Mouse (Mus musculus): ENCODE data around the gene Evc2. TPM values are rescaled to one million over a fixed set of nuclear protein-coding genes. Genes with fewer than 3 reads are reported as not detected.

Gene Evc2
- polyA plus RNA-seq, 1 experiment, result 3.4 TPM

DNA sequence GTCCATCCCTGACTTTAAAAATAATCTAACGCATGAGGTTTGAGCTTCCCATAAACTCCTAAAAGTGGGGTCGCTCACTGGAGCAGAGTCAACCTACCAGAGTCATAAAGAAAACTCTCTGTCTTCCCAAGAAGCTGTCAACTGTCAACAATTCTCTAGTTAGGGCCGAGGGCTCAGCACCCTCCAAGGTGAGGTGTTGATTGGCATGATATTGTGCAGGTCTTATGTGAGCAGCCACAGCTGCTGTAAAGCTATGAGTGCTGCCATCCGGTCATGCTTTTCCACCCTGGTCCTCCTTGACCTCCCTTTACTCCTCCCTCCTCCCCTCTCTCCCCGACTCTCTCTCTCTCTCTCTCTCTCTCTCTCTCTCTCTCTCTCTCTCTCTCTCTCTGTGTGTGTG lies 24.3 kb downstream of the Evc2 start:
- TF ChIP-seq POLR2A (IDR thresholded peaks at IDR 0.05; ENCODE audit: low read depth, low read length), result no peak
- no peak for TF ChIP-seq CTCF (IDR thresholded peaks at IDR 0.05; ENCODE audit: extremely low read depth, insufficient read depth, insufficient read length, insufficient replicate concordance)
- Histone ChIP-seq H3K27me3 (ENCODE audit: control insufficient read depth, insufficient read depth, low read length) (no peaks in the 10 kb centered on the region), H3K27ac (ENCODE audit: insufficient read depth, low read length) (no peak overlapping the region), H3K4me1 (ENCODE audit: control insufficient read depth, insufficient read depth, insufficient read length) (no peaks in the 10 kb centered on the region), H3K4me3 (ENCODE audit: extremely low read depth, insufficient read depth, insufficient read length) (no peak overlapping the region), H3K36me3 (ENCODE audit: control insufficient read depth, insufficient read depth, low read length) (no peaks in the 10 kb centered on the region)
- DNase-seq (ENCODE audit: low read depth in 1 of 2, low spot score in 2 of 2), result no peak
- WGBS, result 77% methylated on average over 5 of the region's 5 CpGs

DNA sequence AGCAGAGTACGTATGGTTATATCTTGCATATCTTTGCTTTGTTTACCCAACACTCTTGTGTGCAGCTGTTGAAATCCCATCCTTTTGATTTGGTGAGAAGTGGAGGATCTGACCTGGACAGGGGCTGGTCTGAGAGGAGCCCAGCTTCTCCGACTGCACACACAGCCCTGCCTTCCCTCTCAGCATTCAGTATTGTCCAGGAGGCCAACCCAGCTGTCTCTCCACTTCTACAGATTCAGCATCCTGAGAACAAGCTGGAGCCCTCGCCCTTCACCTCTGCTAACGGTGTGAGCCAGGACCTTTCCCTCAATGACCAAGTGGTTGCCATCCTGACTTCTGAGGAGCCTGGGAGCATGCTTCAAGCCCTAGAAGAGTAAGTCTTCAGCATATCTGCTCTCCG lies 25.0 kb downstream of the Evc2 start:
- 92% methylated on average over 5 of the region's 5 CpGs for WGBS
- no peak for DNase-seq (ENCODE audit: low read depth in 1 of 2, low spot score in 2 of 2)
- no peaks in the 10 kb centered on the region for H3K4me1 ChIP-seq (ENCODE audit: control insufficient read depth, insufficient read depth, insufficient read length)
- H3K27ac ChIP-seq (ENCODE audit: insufficient read depth, low read length), result no peak overlapping the region
- TF ChIP-seq POLR2A (IDR thresholded peaks at IDR 0.05; ENCODE audit: low read depth, low read length), result no peak
- no peak for TF ChIP-seq CTCF (IDR thresholded peaks at IDR 0.05; ENCODE audit: extremely low read depth, insufficient read depth, insufficient read length, insufficient replicate concordance)
- H3K36me3 ChIP-seq (ENCODE audit: control insufficient read depth, insufficient read depth, low read length), result no peaks in the 10 kb centered on the region
- H3K4me3 ChIP-seq (ENCODE audit: extremely low read depth, insufficient read depth, insufficient read length), result no peak overlapping the region
- no peaks in the 10 kb centered on the region for H3K27me3 ChIP-seq (ENCODE audit: control insufficient read depth, insufficient read depth, low read length)

DNA sequence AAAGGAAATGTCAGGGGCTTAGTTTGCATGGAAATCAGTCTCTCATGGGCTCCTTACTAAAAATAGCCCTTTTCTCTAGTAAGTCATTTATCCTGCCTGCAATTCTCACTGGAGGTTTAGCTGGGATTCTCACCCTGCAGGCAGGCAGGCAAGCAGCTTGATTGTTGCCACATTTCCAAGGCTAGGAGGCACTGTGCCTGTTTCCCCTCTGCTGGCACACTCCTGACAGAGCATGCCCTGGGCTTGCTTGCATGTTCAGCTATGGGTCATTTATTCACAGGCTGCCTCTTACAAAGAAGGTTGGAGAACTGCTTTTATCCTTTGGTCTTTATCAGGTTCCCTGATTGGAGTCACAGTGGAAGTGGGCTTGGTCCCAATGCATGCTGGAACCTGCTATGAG lies 27.5 kb downstream of the Evc2 start:
- TF ChIP-seq CTCF (IDR thresholded peaks at IDR 0.05; ENCODE audit: extremely low read depth, insufficient read depth, insufficient read length, insufficient replicate concordance) (no peak), POLR2A (IDR thresholded peaks at IDR 0.05; ENCODE audit: low read depth, low read length) (no peak)
- Histone ChIP-seq H3K27ac (ENCODE audit: insufficient read depth, low read length) (no peak overlapping the region), H3K27me3 (ENCODE audit: control insufficient read depth, insufficient read depth, low read length) (no peaks in the 10 kb centered on the region), H3K36me3 (ENCODE audit: control insufficient read depth, insufficient read depth, low read length) (no peaks in the 10 kb centered on the region), H3K4me3 (ENCODE audit: extremely low read depth, insufficient read depth, insufficient read length) (no peak overlapping the region), H3K4me1 (ENCODE audit: control insufficient read depth, insufficient read depth, insufficient read length) (no peaks in the 10 kb centered on the region)
- no peak for DNase-seq (ENCODE audit: low read depth in 1 of 2, low spot score in 2 of 2)

DNA sequence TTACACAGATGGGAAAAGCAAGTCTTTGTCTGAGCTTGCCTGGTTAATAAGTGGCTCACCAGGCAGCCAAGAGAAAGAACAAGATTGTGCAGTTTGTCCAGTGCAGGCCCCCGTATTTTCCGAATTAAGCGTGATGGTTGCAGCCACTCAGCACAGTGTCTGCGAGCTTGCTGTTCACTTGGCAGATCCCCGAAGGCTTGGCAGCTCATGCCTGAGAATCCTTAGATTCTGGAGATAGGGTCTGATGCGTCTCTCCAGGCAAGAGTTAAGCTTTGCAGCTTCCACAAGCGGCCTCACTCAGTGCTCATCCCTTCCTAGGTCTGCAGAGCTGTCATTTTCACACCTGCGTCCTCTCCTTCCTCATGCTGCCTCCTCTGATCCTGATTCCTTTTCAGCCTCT lies 30.5 kb downstream of the Evc2 start:
- WGBS, result 89% methylated on average over 8 of the region's 8 CpGs
- no peak for TF ChIP-seq CTCF (IDR thresholded peaks at IDR 0.05; ENCODE audit: extremely low read depth, insufficient read depth, insufficient read length, insufficient replicate concordance)
- TF ChIP-seq POLR2A (IDR thresholded peaks at IDR 0.05; ENCODE audit: low read depth, low read length), result no peak
- H3K4me1 ChIP-seq (ENCODE audit: control insufficient read depth, insufficient read depth, insufficient read length), result no peaks in the 10 kb centered on the region
- H3K36me3 ChIP-seq (ENCODE audit: control insufficient read depth, insufficient read depth, low read length), result no peaks in the 10 kb centered on the region
- H3K27ac ChIP-seq (ENCODE audit: insufficient read depth, low read length), result no peak overlapping the region
- no peaks in the 10 kb centered on the region for H3K27me3 ChIP-seq (ENCODE audit: control insufficient read depth, insufficient read depth, low read length)
- no peak for DNase-seq (ENCODE audit: low read depth in 1 of 2, low spot score in 2 of 2)
- no peak overlapping the region for H3K4me3 ChIP-seq (ENCODE audit: extremely low read depth, insufficient read depth, insufficient read length)

DNA sequence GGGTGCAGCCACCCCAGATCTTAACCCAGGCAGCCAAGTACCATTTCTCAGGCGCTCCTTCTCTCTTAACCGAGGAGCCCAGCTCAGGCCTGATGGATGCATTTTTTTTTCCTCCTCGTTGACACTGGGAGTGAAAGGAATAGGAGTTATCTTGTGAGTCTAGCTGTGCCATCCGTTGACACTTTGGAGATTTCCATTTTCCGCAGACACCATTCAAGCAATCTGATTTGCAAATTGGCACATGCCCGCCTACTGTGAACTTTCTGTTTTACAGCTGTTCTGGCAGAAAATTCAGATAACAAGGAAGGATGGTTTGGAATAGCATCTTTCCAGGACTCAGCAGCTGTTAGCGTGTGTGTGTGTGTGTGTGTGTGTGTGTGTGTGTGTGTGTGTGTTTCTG lies 39.1 kb downstream of the Evc2 start:
- Histone ChIP-seq H3K4me3 (ENCODE audit: extremely low read depth, insufficient read depth, insufficient read length) (no peak overlapping the region), H3K36me3 (ENCODE audit: control insufficient read depth, insufficient read depth, low read length) (no peaks in the 10 kb centered on the region), H3K4me1 (ENCODE audit: control insufficient read depth, insufficient read depth, insufficient read length) (no peaks in the 10 kb centered on the region), H3K27ac (ENCODE audit: insufficient read depth, low read length) (no peak overlapping the region), H3K27me3 (ENCODE audit: control insufficient read depth, insufficient read depth, low read length) (no peaks in the 10 kb centered on the region)
- no peak for TF ChIP-seq CTCF (IDR thresholded peaks at IDR 0.05; ENCODE audit: extremely low read depth, insufficient read depth, insufficient read length, insufficient replicate concordance)
- TF ChIP-seq POLR2A (IDR thresholded peaks at IDR 0.05; ENCODE audit: low read depth, low read length), result no peak
- 88% methylated on average over 7 of the region's 7 CpGs for WGBS
- DNase-seq (ENCODE audit: low read depth in 1 of 2, low spot score in 2 of 2), result no peak

DNA sequence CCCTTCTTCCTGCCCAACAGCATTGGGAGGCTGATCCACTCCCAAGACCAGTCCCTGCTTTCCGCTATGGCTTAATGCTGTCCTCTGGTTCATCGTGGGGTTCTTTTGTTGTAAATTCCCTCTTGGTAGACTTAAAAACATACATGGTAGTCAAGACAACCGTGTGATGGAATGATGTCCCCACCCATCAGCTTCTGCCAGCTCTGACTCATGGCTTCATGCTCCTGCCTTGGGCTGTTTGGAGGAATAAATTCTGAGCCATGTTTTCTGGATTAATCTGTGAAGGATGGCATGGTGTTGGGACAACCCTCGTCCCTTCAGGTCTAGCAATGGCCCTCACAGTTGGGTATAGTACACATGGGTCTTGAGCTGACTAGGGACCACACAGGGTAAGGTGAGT lies 42.3 kb downstream of the Evc2 start:
- no peak for DNase-seq (ENCODE audit: low read depth in 1 of 2, low spot score in 2 of 2)
- Histone ChIP-seq H3K27ac (ENCODE audit: insufficient read depth, low read length) (no peak overlapping the region), H3K4me3 (ENCODE audit: extremely low read depth, insufficient read depth, insufficient read length) (no peak overlapping the region), H3K4me1 (ENCODE audit: control insufficient read depth, insufficient read depth, insufficient read length) (no peaks in the 10 kb centered on the region), H3K27me3 (ENCODE audit: control insufficient read depth, insufficient read depth, low read length) (no peaks in the 10 kb centered on the region), H3K36me3 (ENCODE audit: control insufficient read depth, insufficient read depth, low read length) (no peaks in the 10 kb centered on the region)
- WGBS, result 82% methylated on average over 4 of the region's 4 CpGs
- TF ChIP-seq CTCF (IDR thresholded peaks at IDR 0.05; ENCODE audit: extremely low read depth, insufficient read depth, insufficient read length, insufficient replicate concordance), result no peak
- no peak for TF ChIP-seq POLR2A (IDR thresholded peaks at IDR 0.05; ENCODE audit: low read depth, low read length)

DNA sequence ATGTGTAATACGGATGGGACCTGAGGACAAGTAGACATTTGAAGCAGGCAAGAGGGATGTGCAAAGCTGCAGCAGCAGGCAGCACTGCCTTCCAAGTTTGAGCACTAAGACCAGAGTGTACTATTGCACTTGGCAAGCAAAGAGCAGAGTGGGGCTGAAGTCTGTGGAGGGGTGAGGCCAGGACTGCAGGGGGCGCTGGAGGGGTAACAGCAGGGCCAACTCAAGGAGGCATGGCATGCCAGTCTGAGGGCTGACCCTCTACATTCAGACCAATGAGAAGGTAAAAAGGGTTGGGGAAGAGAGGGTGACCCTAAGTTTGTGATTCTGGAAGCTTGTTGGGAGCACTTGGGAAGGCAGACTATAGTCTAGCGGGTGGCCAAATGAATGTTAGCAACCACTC lies 45.3 kb downstream of the Evc2 start:
- Histone ChIP-seq H3K4me3 (ENCODE audit: extremely low read depth, insufficient read depth, insufficient read length) (no peak overlapping the region), H3K27ac (ENCODE audit: insufficient read depth, low read length) (no peak overlapping the region), H3K27me3 (ENCODE audit: control insufficient read depth, insufficient read depth, low read length) (no peaks in the 10 kb centered on the region), H3K36me3 (ENCODE audit: control insufficient read depth, insufficient read depth, low read length) (no peaks in the 10 kb centered on the region), H3K4me1 (ENCODE audit: control insufficient read depth, insufficient read depth, insufficient read length) (no peaks in the 10 kb centered on the region)
- no peak for TF ChIP-seq CTCF (IDR thresholded peaks at IDR 0.05; ENCODE audit: extremely low read depth, insufficient read depth, insufficient read length, insufficient replicate concordance)
- no peak for TF ChIP-seq POLR2A (IDR thresholded peaks at IDR 0.05; ENCODE audit: low read depth, low read length)
- no peak for DNase-seq (ENCODE audit: low read depth in 1 of 2, low spot score in 2 of 2)
- WGBS, result 90% methylated on average over 3 of the region's 3 CpGs

Measured in spleen, adult 2 months (tissue).